Mouse (Mus musculus): ENCODE results near the gene Gsk3b. TPM values are rescaled to one million over a fixed set of nuclear protein-coding genes. Genes with fewer than 3 reads are reported as not detected.

Gene Gsk3b
- total and polyA plus RNA-seq, 2 experiments from 2014 or later = 31.5 to 37.4 TPM

DNA sequence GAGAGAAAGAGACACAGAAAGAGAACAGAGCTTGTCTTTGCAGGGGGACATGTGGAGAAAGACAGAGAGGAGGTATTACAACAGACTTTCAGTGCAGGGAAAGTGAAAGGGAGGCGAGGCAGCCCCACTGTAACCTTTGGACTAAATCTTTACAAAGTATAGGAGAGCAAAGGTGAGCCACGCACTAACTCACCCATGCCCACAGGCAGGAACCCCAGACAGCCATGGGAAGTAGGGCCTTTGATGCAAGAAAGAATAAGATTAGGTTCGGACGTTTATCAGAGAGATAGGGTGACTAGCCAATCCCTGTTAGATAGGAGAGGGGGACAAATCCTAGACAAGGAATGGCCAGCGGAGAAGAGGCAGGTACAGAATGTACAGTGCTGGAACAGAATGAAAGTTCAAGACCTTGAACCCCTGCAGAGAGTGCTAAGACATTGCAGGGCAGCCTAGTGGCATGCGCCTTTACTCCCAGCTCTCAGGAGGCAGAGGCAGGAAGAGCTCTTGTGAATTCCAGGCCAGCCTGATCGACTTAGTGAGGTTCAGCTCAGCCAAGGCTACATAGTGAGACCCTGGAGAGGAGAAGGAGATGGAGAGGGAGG is 193.9 kb downstream of the Gsk3b start:
- Histone ChIP-seq H3K9me3 (replicated peaks; ENCODE audit: control insufficient read depth, low read length) (no peaks in the 10 kb centered on the region), H3K27ac (ENCODE audit: low read depth) (no peak overlapping the region), H3K4me1 (ENCODE audit: control insufficient read depth, insufficient read depth) (no peaks in the 10 kb centered on the region; the same call in 1 of the 2 replicates), H3K4me3 (ENCODE audit: low read depth, low read length) (no peak overlapping the region), H3K36me3 (replicated peaks; ENCODE audit: control insufficient read depth, insufficient read depth, low read length) (no peaks in the 10 kb centered on the region), H3K9ac (replicated peaks; ENCODE audit: low read depth, low read length) (no peak overlapping the region), H3K27me3 (ENCODE audit: control insufficient read depth, insufficient read depth, low read length) (no peaks in the 10 kb centered on the region), H3K4me2 (ENCODE audit: low read depth, low read length) (no peak overlapping the region)
- 74% methylated on average over 7 of the region's 7 CpGs for WGBS
- no peak for TF ChIP-seq CTCF (IDR thresholded peaks at IDR 0.05; ENCODE audit: low read depth)
- TF ChIP-seq EP300 (IDR thresholded peaks at IDR 0.05; ENCODE audit: low read depth) = no peak
- DNase-seq (ENCODE audit: low spot score) (no peak), ATAC-seq (ENCODE audit: insufficient read depth, low read depth) (no peak)

- no peaks in the 10 kb centered on the region for H3K36me3 ChIP-seq (replicated peaks; ENCODE audit: control insufficient read depth, insufficient read depth, low read length)
- no peak overlapping the region for H3K4me2 ChIP-seq (ENCODE audit: low read depth, low read length)
- H3K9ac ChIP-seq (replicated peaks; ENCODE audit: low read depth, low read length) = no peak overlapping the region
- H3K27me3 ChIP-seq (ENCODE audit: control insufficient read depth, insufficient read depth, low read length) = no peaks in the 10 kb centered on the region
- ATAC-seq (ENCODE audit: insufficient read depth, low read depth) (no peak), DNase-seq (ENCODE audit: low spot score) (no peak)
- no peak overlapping the region for H3K4me3 ChIP-seq (ENCODE audit: low read depth, low read length)
- WGBS = 60% methylated on average over 3 of the region's 3 CpGs
- TF ChIP-seq EP300 (IDR thresholded peaks at IDR 0.05; ENCODE audit: low read depth) (no peak), CTCF (IDR thresholded peaks at IDR 0.05; ENCODE audit: low read depth) (no peak)
- H3K27ac ChIP-seq (ENCODE audit: low read depth) = no peak overlapping the region
- no peaks in the 10 kb centered on the region; the same call in 1 of the 2 replicates for H3K4me1 ChIP-seq (ENCODE audit: control insufficient read depth, insufficient read depth)
- H3K9me3 ChIP-seq (replicated peaks; ENCODE audit: control insufficient read depth, low read length) = no peaks in the 10 kb centered on the region
Measured at GRCm38 (mm10) chr16:38283300-38283699, 194.5 kb downstream of the Gsk3b start.

GRCm38 (mm10) chr16:38285801-38286200 is 197.0 kb downstream of the Gsk3b start:
- 87% methylated on average over 7 of the region's 7 CpGs for WGBS

GRCm38 (mm10) chr16:38286541-38286940 is 197.7 kb downstream of the Gsk3b start:
- no peak for ATAC-seq (ENCODE audit: insufficient read depth, low read depth)
- Histone ChIP-seq H3K27ac (ENCODE audit: low read depth) (no peak overlapping the region), H3K27me3 (ENCODE audit: control insufficient read depth, insufficient read depth, low read length) (no peaks in the 10 kb centered on the region), H3K4me1 (ENCODE audit: control insufficient read depth, insufficient read depth) (no peaks in the 10 kb centered on the region; the same call in 1 of the 2 replicates), H3K36me3 (replicated peaks; ENCODE audit: control insufficient read depth, insufficient read depth, low read length) (no peaks in the 10 kb centered on the region), H3K4me3 (ENCODE audit: low read depth, low read length) (no peak overlapping the region), H3K9me3 (replicated peaks; ENCODE audit: control insufficient read depth, low read length) (no peaks in the 10 kb centered on the region), H3K9ac (replicated peaks; ENCODE audit: low read depth, low read length) (no peak overlapping the region), H3K4me2 (ENCODE audit: low read depth, low read length) (no peak overlapping the region)
- DNase-seq (ENCODE audit: low spot score) = no peak
- TF ChIP-seq CTCF (IDR thresholded peaks at IDR 0.05; ENCODE audit: low read depth) = no peak
- no peak for TF ChIP-seq EP300 (IDR thresholded peaks at IDR 0.05; ENCODE audit: low read depth)
- 48% methylated on average over 4 of the region's 4 CpGs for WGBS

More at GRCm38 (mm10) chr16:38285801-38286200, 197.0 kb downstream of the Gsk3b start:
- Histone ChIP-seq H3K4me2 (ENCODE audit: low read depth, low read length) (no peak overlapping the region), H3K4me3 (ENCODE audit: low read depth, low read length) (no peak overlapping the region), H3K4me1 (ENCODE audit: control insufficient read depth, insufficient read depth) (no peaks in the 10 kb centered on the region; the same call in 1 of the 2 replicates), H3K9ac (replicated peaks; ENCODE audit: low read depth, low read length) (no peak overlapping the region), H3K27me3 (ENCODE audit: control insufficient read depth, insufficient read depth, low read length) (no peaks in the 10 kb centered on the region), H3K27ac (ENCODE audit: low read depth) (no peak overlapping the region), H3K36me3 (replicated peaks; ENCODE audit: control insufficient read depth, insufficient read depth, low read length) (no peaks in the 10 kb centered on the region), H3K9me3 (replicated peaks; ENCODE audit: control insufficient read depth, low read length) (no peaks in the 10 kb centered on the region)
- DNase-seq (ENCODE audit: low spot score) (no peak), ATAC-seq (ENCODE audit: insufficient read depth, low read depth) (no peak)
- no peak for TF ChIP-seq EP300 (IDR thresholded peaks at IDR 0.05; ENCODE audit: low read depth)
- no peak for TF ChIP-seq CTCF (IDR thresholded peaks at IDR 0.05; ENCODE audit: low read depth)

- Histone ChIP-seq H3K9ac (replicated peaks; ENCODE audit: low read depth, low read length) (no peak overlapping the region), H3K36me3 (replicated peaks; ENCODE audit: control insufficient read depth, insufficient read depth, low read length) (no peaks in the 10 kb centered on the region), H3K27ac (ENCODE audit: low read depth) (no peak overlapping the region), H3K4me3 (ENCODE audit: low read depth, low read length) (no peak overlapping the region), H3K4me1 (ENCODE audit: control insufficient read depth, insufficient read depth) (no peaks in the 10 kb centered on the region), H3K4me2 (ENCODE audit: low read depth, low read length) (no peak overlapping the region), H3K9me3 (replicated peaks; ENCODE audit: control insufficient read depth, low read length) (no peaks in the 10 kb centered on the region), H3K27me3 (ENCODE audit: control insufficient read depth, insufficient read depth, low read length) (no peaks in the 10 kb centered on the region)
- ATAC-seq (ENCODE audit: insufficient read depth, low read depth) = no peak
- DNase-seq (ENCODE audit: low spot score) = no peak
- TF ChIP-seq CTCF (IDR thresholded peaks at IDR 0.05; ENCODE audit: low read depth) (no peak), EP300 (IDR thresholded peaks at IDR 0.05; ENCODE audit: low read depth) (no peak)
- WGBS = 80% methylated on average over 6 of the region's 6 CpGs
Measured at GRCm38 (mm10) chr16:38287357-38287756, 198.6 kb downstream of the Gsk3b start.

DNA sequence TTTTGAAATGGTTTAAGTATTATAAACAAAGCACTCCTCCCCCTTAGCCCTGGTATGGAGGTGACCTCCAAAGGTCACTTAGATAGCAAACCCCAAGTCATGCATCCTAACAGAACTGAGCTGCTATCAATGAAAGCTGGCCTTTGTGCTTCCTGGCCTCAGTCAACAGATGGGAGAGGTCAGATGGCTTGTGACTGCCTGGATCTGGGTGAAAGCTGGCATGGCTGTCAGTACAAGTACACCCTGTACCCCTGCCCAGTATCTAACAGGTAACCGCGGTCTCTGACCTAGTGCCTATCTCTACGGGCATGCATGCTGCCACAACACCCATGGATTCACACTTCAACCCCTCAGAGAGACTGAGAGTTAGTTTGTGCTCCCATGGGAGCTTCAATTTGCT is 199.0 kb downstream of the Gsk3b start:
- Histone ChIP-seq H3K36me3 (replicated peaks; ENCODE audit: control insufficient read depth, insufficient read depth, low read length) (no peaks in the 10 kb centered on the region), H3K9ac (replicated peaks; ENCODE audit: low read depth, low read length) (no peak overlapping the region), H3K27me3 (ENCODE audit: control insufficient read depth, insufficient read depth, low read length) (no peaks in the 10 kb centered on the region), H3K4me1 (ENCODE audit: control insufficient read depth, insufficient read depth) (no peaks in the 10 kb centered on the region), H3K27ac (ENCODE audit: low read depth) (no peak overlapping the region), H3K9me3 (replicated peaks; ENCODE audit: control insufficient read depth, low read length) (no peaks in the 10 kb centered on the region), H3K4me3 (ENCODE audit: low read depth, low read length) (no peak overlapping the region), H3K4me2 (ENCODE audit: low read depth, low read length) (no peak overlapping the region)
- TF ChIP-seq EP300 (IDR thresholded peaks at IDR 0.05; ENCODE audit: low read depth) (no peak), CTCF (IDR thresholded peaks at IDR 0.05; ENCODE audit: low read depth) (no peak)
- no peak for ATAC-seq (ENCODE audit: insufficient read depth, low read depth)
- 81% methylated on average over 3 of the region's 3 CpGs for WGBS
- no peak for DNase-seq (ENCODE audit: low spot score)

Measured in heart, postnatal 0 days (tissue).